Mouse (Mus musculus) heart, adult 2 months (tissue): ENCODE measurements around the gene Cd22.

Experiments used
- CTCF ChIP-seq: fragments of 200-600 bp; IDR thresholded peaks from 2 replicates; pipeline ENCODE4 v1.8.1; 2022; ENCODE audit warnings: antibody characterized with exemption, mild to moderate bottlenecking, moderate library complexity
- EP300 ChIP-seq: fragments of 200-500 bp; IDR thresholded peaks from 2 replicates; pipeline ENCODE4 v1.6.1; 2011; ENCODE audit warnings: low read depth, low read length, control low read depth; ENCODE audit not compliant: insufficient read depth
- POLR2A ChIP-seq: fragments of 200-500 bp; IDR thresholded peaks from 2 replicates; pipeline ENCODE4 v1.6.1; 2011; ENCODE audit warnings: mild to moderate bottlenecking, low read depth, low read length, control low read depth; ENCODE audit not compliant: insufficient read depth

GRCm38 (mm10) chr7:30888786-30889185, 8.6 kb upstream of the Cd22 start:
- TF ChIP-seq EP300 (no peak), CTCF (no peak), POLR2A (no peak)
